ENCODE assay signal across 8 mouse cellular contexts in the genomic region with DNA sequence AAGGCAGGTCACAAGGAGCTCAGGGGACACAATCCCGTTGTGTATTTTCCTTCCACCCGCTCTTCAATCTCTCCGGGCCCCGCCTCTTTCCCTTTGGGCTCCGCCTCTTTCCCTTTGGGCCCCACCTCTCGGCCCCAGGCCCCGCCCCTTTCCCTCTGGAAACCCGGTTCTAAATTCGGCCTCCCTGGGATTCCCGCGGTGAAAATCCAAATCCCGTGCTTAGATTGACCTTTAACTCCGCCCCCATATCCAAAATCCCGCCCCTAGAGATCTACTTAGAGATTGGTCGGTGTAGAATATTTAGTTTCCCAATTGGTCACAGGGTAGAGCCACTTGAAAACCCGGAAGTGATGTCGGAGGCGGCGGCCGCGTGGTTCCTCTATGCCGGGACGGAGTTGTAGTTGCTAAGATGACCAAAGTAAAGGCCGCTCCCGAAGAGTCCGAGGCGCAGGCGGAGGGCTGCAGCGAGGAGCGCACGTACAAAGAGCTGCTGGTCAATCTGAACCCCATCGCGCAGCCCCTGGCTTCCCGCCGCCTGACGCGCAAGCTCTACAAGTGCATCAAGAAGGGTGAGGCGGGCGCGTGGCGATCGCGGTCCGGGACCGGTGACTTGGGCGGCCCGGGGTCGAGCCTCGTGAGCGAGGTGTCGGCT. TPM values are rescaled to one million over a fixed set of nuclear protein-coding genes. Genes with fewer than 3 reads are reported as not detected.
DNase-seq lines count a peak whose midpoint lies in the region; ATAC-seq lines count a peak whose summit lies in the region.

A gene (plus strand): TSS at position 327 of the 652 bp plus-strand sequence.

- under 1% methylated on average over 51 of the region's 51 CpGs for WGBS in hindbrain, embryonic 16.5 days
- under 1% methylated on average over 51 of the region's 51 CpGs for WGBS in macrophage (ENCODE audit: missing documents)

- H3K9me3 ChIP-seq in hindbrain, embryonic 16.5 days (ENCODE audit: control insufficient read depth, low read length) = no peaks in the 10 kb centered on the region

- peak; percentile 96 for ATAC-seq in hindbrain, embryonic 16.5 days

- no peaks in the 10 kb centered on the region for H3K27me3 ChIP-seq in hindbrain, embryonic 16.5 days (replicated peaks; ENCODE audit: control insufficient read depth, insufficient read depth, low read length)

- DNase-seq in WW6 (ENCODE audit: low read depth, low spot score) = peak; percentile 99
- DNase-seq in cerebellum, postnatal 4 days (ENCODE audit: low spot score in 2 of 2) = peak; percentile 80 to 93
- peak; percentile 99 for DNase-seq in gastrocnemius, adult 18-20 months (ENCODE audit: low spot score)
- DNase-seq in left cerebral cortex, adult 18-20 months (ENCODE audit: low spot score in 2 of 2) = peak; percentile 82 to 87
- DNase-seq in right cerebral cortex, adult 18-20 months = peak; percentile 93
- peak; percentile 74 for DNase-seq in urinary bladder, postnatal 10 days (ENCODE audit: low spot score)

- peaks cover 11% of the 10 kb centered on the region for H3K4me1 ChIP-seq in hindbrain, embryonic 16.5 days (ENCODE audit: control insufficient read depth, insufficient read depth, low read depth, low read length)

- H3K4me3 ChIP-seq in hindbrain, embryonic 16.5 days (ENCODE audit: low read length) = peak within 1 kb of the TSS; percentile 80
- H3K4me3 ChIP-seq in macrophage (ENCODE audit: inconsistent target) = peak within 1 kb of the TSS; percentile 59

- peak within 1 kb of the TSS; percentile 54; the same call in 1 of the 2 replicates for H3K27ac ChIP-seq in hindbrain, embryonic 16.5 days (ENCODE audit: low read depth, low read length)
- peak within 1 kb of the TSS; percentile 54 for H3K27ac ChIP-seq in macrophage

- H3K79me2 ChIP-seq in macrophage (ENCODE audit: inconsistent target) = peaks cover 27% of the 10 kb centered on the region

- H3K4me2 ChIP-seq in hindbrain, embryonic 16.5 days (ENCODE audit: low read length) = peak within 1 kb of the TSS; percentile 61

- H3K9ac ChIP-seq in hindbrain, embryonic 16.5 days (ENCODE audit: low read depth, low read length) = peak within 1 kb of the TSS; percentile 76

- H3K36me3 ChIP-seq in hindbrain, embryonic 16.5 days (ENCODE audit: control insufficient read depth, insufficient read depth, low read length) = peaks cover 12% of the 10 kb centered on the region
- H3K36me3 ChIP-seq in macrophage (ENCODE audit: inconsistent target) = peaks cover 21% of the 10 kb centered on the region

RNA-seq across cellular contexts. Expression of the gene that starts here (rescaled TPM):
- total RNA-seq in gastrocnemius, adult 18-20 months (2021) = 10 to 100 TPM; 24.2 to 28.1 TPM
- polyA plus RNA-seq in hindbrain, embryonic 16.5 days (2015; fragmentation: Nextera tagmentation; extraction: Ambion mirVana) = 98.4 and 103 TPM in 2 replicates
- total RNA-seq in left cerebral cortex, adult 18-20 months (2021) = 10 to 100 TPM; 44.8 to 48.4 TPM
- 10 to 100 TPM in 19 of 26 experiments, 1 to 10 TPM in 7; 6.7 to 48.1 (median 12.0) TPM for total RNA-seq in macrophage (2018; cell fraction: chromatin; rRNA removed)
- total RNA-seq in macrophage (2018; cell fraction: cytosol; rRNA removed) = 10 to 100 TPM; 32.4 to 68.5 (median 50.3) TPM
- 10 to 100 TPM in 25 of 26 experiments, 1 to 10 TPM in 1; 9.7 to 57.2 (median 17.0) TPM for total RNA-seq in macrophage (2018; cell fraction: nucleus; rRNA removed)
- polyA plus RNA-seq in macrophage (2018) = 45.0 to 125 TPM (median 72.8 TPM) in 3 replicates

Comparison
In these comparisons a context has a peak if more than half of its experiments do, and no peak if none do; other contexts are left out.
1. Peak in every context shown above with its lines: DNase-seq, ATAC-seq, H3K4me3 ChIP-seq and H3K27ac ChIP-seq.